Mouse (Mus musculus) bone marrow macrophage, adult 2 months (primary cell): ENCODE results near the gene Ube2e1. TPM values are rescaled to one million over a fixed set of nuclear protein-coding genes. Genes with fewer than 3 reads are reported as not detected.
"Not testable (repeated sequence)": the region's sequence is repeated elsewhere in the genome, so short reads cannot be mapped to it uniquely, and the experiment has no call there.

Experiments
- H3K27ac ChIP-seq: 2 replicates; pipeline ENCODE4 v1.5.1; 2012; ENCODE audit warnings: low read depth, low read length; ENCODE audit not compliant: insufficient read depth
- H3K4me1 ChIP-seq: 2 replicates; pipeline ENCODE4 v1.6.1; 2012; ENCODE audit warnings: low read length; ENCODE audit not compliant: control insufficient read depth, insufficient read depth
- H3K4me3 ChIP-seq: 2 replicates; pipeline ENCODE4 v1.5.1; 2012; ENCODE audit warnings: mild to moderate bottlenecking, low read length, moderate library complexity; ENCODE audit not compliant: insufficient read depth
- CTCF ChIP-seq: IDR thresholded peaks from 2 replicates; pipeline ENCODE4 v1.5.1; 2012; ENCODE audit warnings: low read depth, mild to moderate bottlenecking, low read length, moderate library complexity
- POLR2A ChIP-seq: IDR thresholded peaks from 2 replicates; pipeline ENCODE4 v1.6.1; 2012; ENCODE audit warnings: mild to moderate bottlenecking, low read depth, low read length, borderline replicate concordance
- polyA plus RNA-seq: library from polyadenylated mRNA; stranded (reverse); fragments of >200 nt; gene quantifications from 2 replicates; pipeline ENCODE4 v1.2.4, GENCODE M21; 2012; ENCODE audit not compliant: missing spikeins, insufficient read depth, insufficient read length

Ube2e1 gene
- polyA plus RNA-seq, 1 experiment, result 66.5 TPM

DNA sequence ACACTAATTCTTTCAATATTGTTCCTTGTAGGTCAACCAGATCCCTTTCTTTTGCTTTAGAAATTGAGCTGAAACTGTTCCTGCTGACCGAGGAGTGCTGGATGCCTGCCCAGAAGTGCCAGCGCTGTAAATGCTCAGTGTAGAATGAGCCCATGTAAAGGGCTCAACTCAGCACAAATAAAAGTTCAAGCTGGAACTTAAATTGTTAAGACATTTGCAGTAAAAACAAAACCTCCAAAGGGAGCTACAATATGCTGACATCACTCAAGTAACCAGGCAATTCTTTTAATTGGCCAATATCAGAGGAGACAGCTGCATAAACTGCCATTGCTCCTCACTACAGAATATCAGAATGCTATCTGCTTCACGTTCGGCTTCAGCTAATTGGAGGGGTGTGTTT is 68.2 kb downstream of the Ube2e1 start:
- TF ChIP-seq POLR2A, result no peak
- no peak for TF ChIP-seq CTCF
- H3K4me1 ChIP-seq, result no peaks in the 10 kb centered on the region
- no peak overlapping the region for H3K4me3 ChIP-seq
- H3K27ac ChIP-seq, result no peak overlapping the region

DNA sequence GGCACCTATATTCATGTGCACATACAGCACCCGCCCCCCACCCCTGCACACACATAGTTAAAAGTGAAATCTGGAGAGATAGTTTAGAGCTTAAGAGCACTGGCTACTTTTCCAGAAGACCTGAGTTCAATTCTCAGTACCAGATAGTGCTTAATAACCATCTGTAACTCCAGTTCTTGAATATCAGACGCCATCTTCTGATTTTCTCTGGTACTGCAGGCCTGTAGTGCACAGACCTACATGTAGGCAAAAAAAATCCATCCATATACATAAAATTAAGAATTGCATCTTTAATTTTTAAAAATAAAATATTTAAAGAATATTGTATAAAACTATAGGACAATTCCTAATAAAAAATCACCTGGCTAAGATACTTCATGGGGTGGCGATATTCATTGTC is 70.5 kb downstream of the Ube2e1 start:
- no peak for TF ChIP-seq POLR2A
- TF ChIP-seq CTCF, result no peak
- Histone ChIP-seq H3K4me1 (no peaks in the 10 kb centered on the region), H3K27ac (no peak overlapping the region), H3K4me3 (no peak overlapping the region)

- TF ChIP-seq CTCF, result no peak
- TF ChIP-seq POLR2A, result no peak
- no peaks in the 10 kb centered on the region for H3K4me1 ChIP-seq
- no peak overlapping the region for H3K27ac ChIP-seq
- no peak overlapping the region for H3K4me3 ChIP-seq
Measured at GRCm38 (mm10) chr14:18242638-18243130, 89.0 kb downstream of the Ube2e1 start.

DNA sequence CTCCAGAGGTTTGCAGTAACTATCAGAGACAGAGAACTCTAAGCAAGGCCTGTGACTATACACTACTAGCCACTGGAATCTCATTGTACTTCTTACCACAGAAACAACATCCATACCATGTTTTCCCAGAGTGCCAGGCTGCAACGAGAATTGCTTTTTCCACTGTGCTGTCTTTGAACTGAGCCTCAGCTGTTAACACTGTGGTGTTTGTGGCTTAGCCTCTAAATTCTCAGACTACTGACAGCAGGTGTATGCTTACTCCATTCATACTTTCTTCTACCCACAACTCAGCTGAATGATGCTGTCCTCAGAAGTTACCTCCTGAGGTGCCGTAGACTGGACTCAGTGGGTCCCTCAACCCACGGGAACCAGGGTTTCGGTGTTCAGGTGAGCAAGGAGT is 89.9 kb downstream of the Ube2e1 start:
- Histone ChIP-seq H3K27ac (no peak overlapping the region), H3K4me1 (peaks cover 3% of the 10 kb centered on the region), H3K4me3 (no peak overlapping the region)
- no peak for TF ChIP-seq CTCF
- no peak for TF ChIP-seq POLR2A

- H3K27ac ChIP-seq, result no peak overlapping the region
- no peak overlapping the region for H3K4me3 ChIP-seq
- H3K4me1 ChIP-seq, result peaks cover 7% of the 10 kb centered on the region
- TF ChIP-seq CTCF (no peak), POLR2A (no peak)
Measured at GRCm38 (mm10) chr14:18240132-18240531, 91.5 kb downstream of the Ube2e1 start.

GRCm38 (mm10) chr14:18238750-18239731 is 92.6 kb downstream of the Ube2e1 start, which contains the start of gene Nr1d2:
Gene Nr1d2, minus strand, starts transcription at chr14:18239127.
- TF ChIP-seq POLR2A (no peak), CTCF (no peak)
- Histone ChIP-seq H3K27ac (peak within 1 kb of the TSS; percentile 77), H3K4me1 (peaks cover 13% of the 10 kb centered on the region), H3K4me3 (peak within 1 kb of the TSS; percentile 89)

GRCm38 (mm10) chr14:18238131-18238749 is 93.4 kb downstream of the Ube2e1 start:
- Histone ChIP-seq H3K4me3 (peak overlapping the region; percentile 89), H3K27ac (peak overlapping the region; percentile 77)
- TF ChIP-seq CTCF (no peak), POLR2A (no peak)

DNA sequence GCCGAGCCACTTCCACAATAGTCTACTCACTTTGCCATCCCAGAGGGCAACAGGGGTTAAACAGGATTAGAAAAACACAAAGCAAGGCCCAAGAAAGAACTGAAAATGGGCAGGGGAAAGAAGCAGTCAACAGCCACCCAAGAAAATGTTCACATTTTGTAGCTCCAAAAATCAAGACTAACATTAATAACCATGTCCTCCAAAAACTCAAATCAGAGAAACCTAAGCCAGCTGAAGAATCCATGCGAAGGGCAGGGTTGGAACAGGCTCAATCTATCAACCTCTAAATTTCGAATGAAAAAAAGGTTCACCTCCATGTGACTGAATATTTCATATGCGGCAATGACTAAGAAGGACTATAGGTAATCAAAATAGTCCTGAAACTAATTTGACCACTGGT is 94.3 kb downstream of the Ube2e1 start:
- H3K4me1 ChIP-seq, result peaks cover 20% of the 10 kb centered on the region
- H3K27ac ChIP-seq, result peak overlapping the region; percentile 26; the same call in 1 of the 2 replicates
- TF ChIP-seq CTCF, result no peak
- TF ChIP-seq POLR2A, result no peak
- H3K4me3 ChIP-seq, result peak overlapping the region; percentile 89; the same call in 1 of the 2 replicates

More at GRCm38 (mm10) chr14:18238131-18238749, 93.4 kb downstream of the Ube2e1 start:
- peaks cover 13% of the 10 kb centered on the region for H3K4me1 ChIP-seq

- not testable (repeated sequence) for H3K4me3 ChIP-seq, H3K27ac ChIP-seq
- peaks cover 22% of the 10 kb centered on the region for H3K4me1 ChIP-seq
Measured at GRCm38 (mm10) chr14:18236496-18237235, 95.0 kb downstream of the Ube2e1 start.
